Mouse (Mus musculus): ENCODE results near the gene Vmn2r104.

Vmn2r104 gene

DNA sequence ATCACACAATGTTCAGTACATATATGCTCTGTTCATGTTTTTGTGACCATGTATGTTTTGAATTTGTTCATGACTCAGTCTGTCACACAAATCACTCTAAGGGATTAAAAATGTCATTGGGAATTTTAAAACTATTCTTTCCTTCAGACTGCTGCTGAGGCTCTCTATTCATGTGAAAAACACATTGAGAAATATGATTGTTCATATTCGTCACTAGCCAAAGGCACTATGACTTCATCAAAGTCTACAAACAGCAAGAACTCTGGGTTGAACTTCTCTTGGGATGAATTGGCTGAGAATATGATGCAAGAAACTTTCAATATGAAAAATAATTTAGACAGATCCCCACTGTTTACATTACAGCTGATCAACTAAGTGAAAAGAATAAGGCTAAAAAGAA, at the start of gene Vmn2r104:
Vmn2r104 (minus strand) TSS at position 101 of the 400 bp plus-strand sequence.
- DNase-seq (ENCODE audit: low read depth) = no peak

DNA sequence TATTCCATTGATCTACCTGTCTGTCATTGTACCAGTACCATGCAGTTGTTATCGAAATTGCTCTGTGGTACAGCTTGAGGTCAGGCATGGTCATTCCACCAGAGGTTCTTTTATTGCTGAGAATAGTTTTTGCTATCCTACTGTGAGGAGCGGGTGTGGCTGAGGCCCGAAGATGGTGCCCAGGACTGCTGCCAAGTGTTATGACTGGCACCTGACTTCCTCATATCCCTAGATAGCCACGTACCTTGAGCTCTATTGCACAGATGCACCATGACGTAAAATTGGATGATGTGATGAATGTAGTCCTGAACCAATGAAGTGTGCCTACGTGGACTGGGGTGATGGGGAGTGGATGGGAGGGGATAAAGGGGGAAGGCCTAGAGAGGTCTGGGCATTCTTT, 26.0 kb upstream of the Vmn2r104 start:
- no peak for DNase-seq (ENCODE audit: low read depth)

DNA sequence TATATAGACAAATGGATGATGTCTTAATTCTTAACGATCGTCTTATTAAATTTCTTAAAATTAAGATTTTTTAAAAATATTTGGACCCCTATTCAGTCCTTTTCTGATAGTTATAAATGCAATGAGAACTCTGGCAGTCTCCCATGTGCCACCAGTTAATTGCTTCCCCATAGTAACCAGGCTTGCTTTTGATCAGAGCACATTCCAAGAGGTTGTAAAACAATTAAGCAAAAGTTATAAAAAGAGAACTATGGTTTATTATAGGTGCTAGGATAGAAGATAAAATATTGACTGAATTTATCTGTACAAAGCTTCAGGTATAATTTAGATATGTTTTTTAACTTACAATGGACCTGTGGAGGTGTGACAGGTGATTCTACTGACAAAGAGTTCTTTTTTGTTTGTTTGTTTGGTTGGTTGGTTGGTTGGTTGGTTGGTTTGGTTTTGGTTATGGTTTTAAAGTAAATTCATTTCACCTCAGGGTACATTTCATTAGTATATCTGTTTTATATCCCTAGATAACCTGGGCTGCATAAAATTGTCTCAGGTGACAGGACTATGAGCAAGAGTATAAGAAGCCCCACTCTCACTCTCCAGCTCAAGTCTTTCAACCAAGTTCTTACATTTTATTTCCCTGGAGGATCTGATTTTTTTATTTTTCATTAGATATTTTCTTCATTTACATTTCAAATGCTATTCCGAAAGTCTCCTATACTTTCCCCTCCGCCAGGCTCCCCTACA, 23.7 kb upstream of the Vmn2r104 start:
- no peak for DNase-seq (ENCODE audit: low read depth)

Measured in NIH3T3 (cell line).